Mouse (Mus musculus): ENCODE measurements around the gene Nhlrc1.

- no peak for TF ChIP-seq CTCF (IDR thresholded peaks at IDR 0.05; ENCODE audit: extremely low read depth, insufficient read depth, low read length)
- TF ChIP-seq POLR2A (IDR thresholded peaks at IDR 0.05; ENCODE audit: extremely low read depth, insufficient read depth, low read length): no peak
These were observed 5.1 kb upstream of the Nhlrc1 start for GRCm38 (mm10) chr13:47019774-47020173.
